Mouse (Mus musculus): Measurements from ENCODE around the gene Tmprss11e. TPM values are rescaled to one million over a fixed set of nuclear protein-coding genes. Genes with fewer than 3 reads are reported as not detected.
A peak's percentile ranks its signal among the peaks of the same experiment; 100 is the strongest.

Gene Tmprss11e
- not detected for total RNA-seq (2021)
- long read RNA-seq, experiment 1 = 0 reads
- long read RNA-seq, experiment 2 = 0 reads

DNA sequence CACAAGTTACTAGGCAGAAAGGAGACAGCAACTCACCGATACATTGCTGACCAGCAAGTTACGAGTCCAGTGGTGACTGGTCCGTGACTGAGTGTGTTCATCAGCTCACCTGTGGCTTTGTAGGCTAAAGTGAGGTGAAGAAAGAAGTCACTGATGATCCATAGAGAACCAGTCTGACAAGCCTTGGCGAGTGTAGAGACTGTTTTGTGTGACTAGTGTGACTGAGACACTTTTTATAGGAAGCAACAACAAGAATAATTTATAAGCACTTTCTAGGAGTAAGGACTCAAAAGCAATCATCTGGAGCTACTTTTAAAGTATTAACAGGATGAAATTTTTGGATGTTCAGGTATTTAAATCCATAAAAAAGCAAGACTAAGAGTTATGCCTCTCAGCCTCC lies at the start of gene Tmprss11e:
TSS of gene Tmprss11e (minus strand) at position 101 of the 400 bp plus-strand sequence.
- DNase-seq = no peak

- DNase-seq = no peak
These were observed 47.2 kb upstream of the Tmprss11e start for GRCm38 (mm10) chr5:86792807-86793206.

DNA sequence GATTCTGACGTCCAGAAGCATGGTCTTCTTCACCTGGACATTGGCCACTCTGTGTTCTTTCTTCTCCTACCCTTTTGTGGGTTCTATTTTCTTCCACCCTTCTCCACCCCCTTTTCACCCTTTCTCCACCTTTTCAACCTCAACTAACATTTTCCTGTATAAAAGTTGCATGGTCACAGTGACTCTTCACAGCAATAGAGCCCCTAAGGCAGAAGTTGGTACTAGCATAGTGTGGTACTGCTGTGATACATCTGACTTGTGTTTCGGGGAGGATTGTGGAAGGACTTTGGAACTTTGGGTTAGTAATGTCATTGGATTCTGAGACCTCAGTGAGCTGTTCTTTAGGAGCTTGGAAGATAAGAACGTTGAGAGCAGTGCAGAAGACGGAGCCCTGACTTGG lies 46.6 kb upstream of the Tmprss11e start:
- DNase-seq = no peak

DNA sequence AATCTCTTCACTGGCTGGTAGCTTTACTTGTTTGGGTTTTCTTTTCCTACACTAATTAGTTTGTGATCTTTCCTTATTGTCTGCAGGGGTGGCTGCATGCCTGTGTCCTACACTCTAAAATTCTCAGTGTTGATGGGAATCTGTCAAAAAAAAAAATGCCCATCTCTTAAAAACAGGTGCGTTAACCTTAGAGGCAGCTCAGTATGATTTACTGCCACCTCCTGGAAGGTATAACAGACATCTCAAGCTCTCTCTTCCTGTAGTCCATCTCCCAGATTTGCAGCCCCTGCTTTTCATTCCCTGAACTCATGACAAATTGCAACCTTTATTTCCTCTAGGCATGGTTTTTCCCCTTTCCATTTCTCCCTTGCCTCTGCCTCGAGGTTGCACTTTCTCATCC lies 44.3 kb upstream of the Tmprss11e start:
- no peak for DNase-seq

DNA sequence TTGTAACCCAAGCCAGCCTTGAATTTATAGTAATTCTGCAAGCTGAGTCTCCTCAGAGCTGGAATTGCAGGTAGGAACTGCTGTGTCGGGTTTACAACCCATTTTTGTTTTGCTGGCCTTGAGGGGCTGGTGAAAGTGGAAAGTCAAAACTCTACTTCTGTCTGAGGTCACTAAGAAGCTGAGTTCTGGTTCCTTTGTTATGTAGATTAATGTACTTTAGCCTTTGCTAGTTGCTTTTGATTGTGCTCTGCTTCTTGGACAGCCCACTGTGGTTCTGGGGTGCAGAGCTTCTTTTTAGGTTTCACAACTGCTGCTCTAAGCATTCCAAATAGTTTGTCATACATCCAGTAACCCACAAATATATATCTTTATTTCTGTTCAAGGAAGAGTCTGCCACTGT lies 41.2 kb upstream of the Tmprss11e start:
- no peak for DNase-seq

DNA sequence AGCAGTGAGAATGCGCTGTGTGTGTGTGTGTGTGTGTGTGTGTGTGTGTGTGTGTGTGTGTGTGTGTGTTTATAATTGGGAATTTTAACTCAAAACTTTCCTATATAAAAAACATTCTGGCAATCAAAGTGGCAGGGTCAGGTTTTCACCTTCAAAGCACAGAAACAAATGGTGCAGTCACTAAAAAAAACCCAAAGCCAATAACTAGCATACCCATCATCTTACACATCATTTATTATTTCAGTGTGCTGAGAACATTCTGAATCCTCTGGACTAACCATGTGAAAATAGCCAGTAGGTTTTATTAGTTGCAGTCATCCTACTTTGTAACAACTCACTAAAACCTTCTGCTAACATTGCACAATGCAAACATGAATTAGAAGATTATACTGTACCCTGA lies 38.6 kb upstream of the Tmprss11e start:
- DNase-seq = no peak

- no peak for DNase-seq
These were observed 37.4 kb upstream of the Tmprss11e start for GRCm38 (mm10) chr5:86783059-86783458.

- DNase-seq = no peak
These were observed 32.9 kb upstream of the Tmprss11e start for GRCm38 (mm10) chr5:86778471-86778870.

- no peak for DNase-seq
These were observed 31.3 kb upstream of the Tmprss11e start for GRCm38 (mm10) chr5:86776941-86777340.

- DNase-seq = no peak
These were observed 25.4 kb upstream of the Tmprss11e start for GRCm38 (mm10) chr5:86771010-86771409.

DNA sequence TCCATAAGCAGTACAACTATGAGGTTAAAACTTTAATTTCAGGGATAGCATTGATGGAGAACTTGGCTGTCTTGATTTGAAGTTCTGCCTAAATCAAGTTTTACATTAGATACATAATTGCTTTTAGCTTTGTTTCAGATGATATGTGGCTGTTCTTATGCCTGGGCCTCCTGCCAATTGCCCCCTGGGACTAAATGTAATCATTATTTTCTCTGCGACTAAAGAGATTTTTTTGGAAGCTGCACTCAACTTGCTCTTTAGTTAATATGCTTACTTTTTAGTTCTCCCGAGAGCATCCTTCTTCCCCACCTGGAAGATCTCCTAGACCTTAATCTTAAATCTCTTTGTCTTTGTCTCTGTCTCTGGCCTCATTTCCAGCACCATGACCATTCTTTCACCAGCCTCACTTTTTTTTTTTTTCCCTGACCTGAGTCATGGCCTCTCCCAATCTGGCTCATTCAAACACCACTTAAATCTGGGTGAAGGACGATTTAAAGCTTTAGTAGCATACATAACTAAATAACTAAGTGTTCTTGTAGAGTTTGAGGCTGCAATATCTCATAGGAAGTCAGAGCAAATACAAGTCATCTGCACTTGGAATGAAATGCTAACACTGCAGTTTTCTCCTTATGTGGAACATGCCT lies 23.5 kb upstream of the Tmprss11e start:
- DNase-seq = no peak

GRCm38 (mm10) chr5:86742796-86743195 lies 2.8 kb downstream of the Tmprss11e start:
- DNase-seq = no peak

DNA sequence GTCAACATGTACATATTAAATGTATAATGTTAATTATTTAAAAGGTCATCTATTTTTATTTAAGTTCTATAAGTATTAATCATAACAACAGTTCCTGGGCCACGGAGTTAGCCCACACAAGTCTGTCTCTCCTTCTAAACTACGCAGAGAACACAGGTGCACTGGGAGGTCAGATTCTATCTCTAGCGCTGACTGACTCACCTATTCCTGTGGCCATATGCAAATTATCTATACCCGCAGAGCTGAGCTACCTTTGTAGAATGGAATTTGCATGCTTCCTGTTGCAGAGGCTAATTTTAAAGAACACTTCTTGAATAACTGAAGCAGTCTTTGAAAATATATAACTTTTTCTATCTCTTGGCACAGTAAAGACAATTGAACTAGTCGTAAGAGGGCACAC lies 4.5 kb downstream of the Tmprss11e start:
- no peak for DNase-seq

GRCm38 (mm10) chr5:86735808-86736207 lies 9.8 kb downstream of the Tmprss11e start:
- DNase-seq = no peak

GRCm38 (mm10) chr5:86730587-86730986 lies 15.0 kb downstream of the Tmprss11e start:
- no peak for DNase-seq

DNA sequence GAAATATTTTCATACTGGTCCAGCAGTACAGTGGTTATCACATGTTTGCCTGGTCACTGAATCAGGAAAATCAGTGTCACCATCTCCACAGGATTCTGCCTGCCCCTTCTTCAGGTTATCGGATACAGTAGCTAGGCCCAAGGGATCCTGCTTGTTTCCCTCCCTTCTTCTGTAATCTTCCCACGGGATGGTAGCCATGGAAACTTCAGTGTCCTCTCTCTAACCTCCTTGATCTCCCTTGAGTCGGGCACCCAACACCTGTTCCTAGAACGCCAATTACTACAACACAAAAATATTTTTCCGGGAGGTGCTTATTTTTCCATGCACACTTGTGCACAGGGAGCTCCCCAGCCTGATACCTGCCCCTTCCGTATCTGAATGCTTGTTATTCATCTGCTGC lies 17.0 kb downstream of the Tmprss11e start:
- DNase-seq = no peak

- DNase-seq = no peak
These were observed 18.6 kb downstream of the Tmprss11e start for GRCm38 (mm10) chr5:86727033-86727432.

GRCm38 (mm10) chr5:86725021-86725420 lies 20.6 kb downstream of the Tmprss11e start:
- no peak for DNase-seq

GRCm38 (mm10) chr5:86722820-86723460 lies 22.7 kb downstream of the Tmprss11e start:
- DNase-seq = no peak

GRCm38 (mm10) chr5:86714967-86715366 lies 30.6 kb downstream of the Tmprss11e start:
- no peak for DNase-seq

- DNase-seq = no peak
These were observed 40.7 kb downstream of the Tmprss11e start for GRCm38 (mm10) chr5:86704923-86705322.

DNA sequence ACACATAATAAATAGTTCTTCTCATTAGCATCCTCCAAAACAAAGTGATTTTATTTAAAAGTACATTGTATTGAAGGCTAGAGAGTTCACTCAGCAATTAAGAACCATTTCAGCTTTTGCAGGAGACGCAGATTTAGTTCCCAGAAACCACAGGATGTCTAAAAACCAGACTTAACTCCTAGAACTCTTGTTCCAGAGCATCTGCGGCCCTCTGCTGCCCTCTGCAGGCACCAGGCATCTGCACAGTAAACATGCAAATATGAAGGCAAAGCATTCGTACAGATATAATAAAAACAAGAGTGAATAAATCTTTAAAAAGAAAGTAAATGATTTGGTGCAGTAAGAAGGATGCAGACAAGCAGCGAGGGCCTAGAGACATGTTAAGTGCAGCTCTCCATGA lies 60.9 kb downstream of the Tmprss11e start:
- peak; percentile 16 to 46 for DNase-seq

DNA sequence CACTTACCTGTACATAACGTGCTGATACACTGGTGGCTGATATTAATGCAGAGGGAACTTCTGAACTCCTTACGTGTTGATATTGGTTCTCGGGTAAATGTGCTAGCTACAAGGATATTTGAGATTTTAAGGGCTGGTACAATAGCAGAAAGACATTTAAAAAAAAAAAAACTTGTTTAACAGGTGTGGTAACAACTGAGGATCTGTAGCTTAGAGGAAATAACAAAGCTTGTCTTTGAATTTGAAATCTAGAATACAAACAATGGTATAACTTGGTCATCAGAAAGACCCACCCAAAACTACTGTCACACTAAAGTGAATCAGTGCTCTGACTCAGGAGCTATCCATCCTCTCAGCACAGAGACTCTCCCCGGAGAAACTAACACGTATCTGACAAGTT lies 69.4 kb downstream of the Tmprss11e start, which contains the start of gene Tmprss11b:
TSS of gene Tmprss11b (minus strand) at position 101 of the 400 bp plus-strand sequence.
- DNase-seq = no peak
